Mouse (Mus musculus): Measurements from ENCODE around the gene Fosl2.
"Not testable (repeated sequence)": the region's sequence is repeated elsewhere in the genome, so short reads cannot be mapped to it uniquely, and the experiment has no call there.

The Fosl2 gene

GRCm38 (mm10) chr5:32176800-32177199, 41.2 kb downstream of the Fosl2 start:
- intact Hi-C loops (cut with DNase I), result no loop called here

GRCm38 (mm10) chr5:32177737-32178136, 42.1 kb downstream of the Fosl2 start:
- intact Hi-C loops (cut with DNase I), result no loop called here

- intact Hi-C loops (cut with DNase I), result not testable (repeated sequence)
Observed at GRCm38 (mm10) chr5:32178720-32179119, 43.1 kb downstream of the Fosl2 start.

GRCm38 (mm10) chr5:32182885-32183629, 47.5 kb downstream of the Fosl2 start:
- intact Hi-C loops (cut with DNase I), result no loop called here

- intact Hi-C loops (cut with DNase I), result no loop called here
Observed at GRCm38 (mm10) chr5:32187717-32188116, 52.1 kb downstream of the Fosl2 start.

- intact Hi-C loops (cut with DNase I), result loop anchor here (10.0 kb wide), 2 partner anchors 266 to 496 kb away; partner anchors contain the start of genes Babam2 and Rbks
Observed at GRCm38 (mm10) chr5:32191259-32191658, 55.7 kb downstream of the Fosl2 start.

- intact Hi-C loops (cut with DNase I), result loop anchor here (10.0 kb wide), 2 partner anchors 267 to 497 kb away; partner anchors contain the start of genes Babam2 and Rbks
Observed at GRCm38 (mm10) chr5:32192016-32192845, 56.6 kb downstream of the Fosl2 start.

GRCm38 (mm10) chr5:32194236-32194635, 58.6 kb downstream of the Fosl2 start:
- intact Hi-C loops (cut with DNase I), result loop anchor here (10.0 kb wide), 2 partner anchors 269 to 499 kb away; partner anchors contain the start of genes Babam2 and Rbks

GRCm38 (mm10) chr5:32195857-32196609, 60.4 kb downstream of the Fosl2 start:
- intact Hi-C loops (cut with DNase I), result loop anchor here (5.0 to 10.0 kb wide), 4 partner anchors 49 to 599 kb away; partner anchors contain the start of genes Babam2, Mrpl33 and Rbks

GRCm38 (mm10) chr5:32197698-32198097, 62.1 kb downstream of the Fosl2 start:
- intact Hi-C loops (cut with DNase I), result loop anchor here (2.0 to 10.0 kb wide), 5 partner anchors 50 to 635 kb away; partner anchors contain the start of genes Babam2, Mrpl33 and Rbks

- intact Hi-C loops (cut with DNase I), result loop anchor here (2.0 to 10.0 kb wide), 5 partner anchors 52 to 636 kb away; partner anchors contain the start of genes Babam2, Mrpl33 and Rbks
Observed at GRCm38 (mm10) chr5:32199136-32199535, 63.5 kb downstream of the Fosl2 start.

GRCm38 (mm10) chr5:32199594-32199993, 64.0 kb downstream of the Fosl2 start:
- intact Hi-C loops (cut with DNase I), result loop anchor here (2.0 to 10.0 kb wide), 5 partner anchors 52 to 637 kb away; partner anchors contain the start of genes Babam2, Mrpl33 and Rbks

GRCm38 (mm10) chr5:32204653-32205052, 69.1 kb downstream of the Fosl2 start:
- intact Hi-C loops (cut with DNase I), result no loop called here

- intact Hi-C loops (cut with DNase I), result no loop called here
Observed at GRCm38 (mm10) chr5:32206726-32207125, 71.1 kb downstream of the Fosl2 start.

Data from adrenal gland (tissue).